Mouse (Mus musculus): ENCODE measurements around the gene Syt12.

Gene Syt12

GRCm38 (mm10) chr19:4398959-4399358 lies 78.3 kb downstream of the Syt12 start:
- DNase-seq: no peak

GRCm38 (mm10) chr19:4398630-4398948 lies 78.7 kb downstream of the Syt12 start:
- no peak for DNase-seq

GRCm38 (mm10) chr19:4397798-4398629 lies 79.2 kb downstream of the Syt12 start, which contains the start of gene Kdm2a:
TSS of gene Kdm2a (minus strand) at chr19:4398285.
- DNase-seq: peak; percentile 48

GRCm38 (mm10) chr19:4396998-4397797 lies 80.0 kb downstream of the Syt12 start:
- DNase-seq: peak; percentile 97

GRCm38 (mm10) chr19:4396081-4396997 lies 80.9 kb downstream of the Syt12 start:
- peak; percentile 32 for DNase-seq
